Mouse (Mus musculus): ENCODE data around the gene Mgp.

The Mgp gene

DNA sequence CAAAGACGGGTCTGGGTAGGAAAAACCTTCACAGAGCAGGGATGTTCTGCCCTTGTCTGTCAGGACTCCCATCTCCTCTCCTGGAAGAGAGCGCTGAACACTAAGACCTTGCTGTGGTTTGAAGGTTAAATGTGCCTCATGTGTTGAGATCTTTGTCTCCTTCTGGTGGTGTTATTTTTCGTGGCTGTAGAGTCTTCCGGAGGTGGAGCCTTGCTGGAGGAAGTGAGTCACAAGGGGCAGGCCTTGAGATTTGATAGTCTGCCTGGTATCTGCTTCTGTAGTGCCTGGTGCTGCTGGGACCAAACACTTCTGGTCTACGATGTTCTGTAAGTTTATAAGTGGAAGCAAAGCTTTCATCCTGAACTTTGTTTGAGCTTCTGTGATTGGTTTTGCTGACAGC, 26.7 kb downstream of the Mgp start:
- DNase-seq: no peak

DNA sequence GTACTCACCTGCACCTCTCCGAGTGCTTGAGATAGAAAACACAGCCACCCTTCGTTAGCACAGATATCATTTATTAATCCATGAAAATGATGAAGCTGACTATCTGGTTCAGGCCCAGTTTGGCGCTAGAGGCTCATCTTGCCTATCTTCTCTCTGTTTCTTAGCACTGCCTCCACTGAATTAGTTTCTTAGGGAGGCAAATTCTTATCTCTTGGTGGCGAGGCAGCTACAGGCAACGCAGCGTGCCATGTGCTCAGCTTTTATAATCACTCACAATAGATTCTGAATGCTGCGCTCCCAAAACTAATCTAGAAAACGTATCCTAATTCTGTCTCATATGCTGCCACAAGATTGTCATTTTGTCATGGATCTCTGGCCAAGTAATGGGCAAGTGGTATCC, 27.2 kb downstream of the Mgp start:
- no peak for DNase-seq

GRCm38 (mm10) chr6:136847790-136848189, 27.8 kb downstream of the Mgp start:
- peak in 1 of 2 experiments; percentile 34 for DNase-seq

GRCm38 (mm10) chr6:136847267-136847666, 28.4 kb downstream of the Mgp start:
- DNase-seq: no peak

GRCm38 (mm10) chr6:136845706-136846480, 29.7 kb downstream of the Mgp start:
- DNase-seq: no peak

DNA sequence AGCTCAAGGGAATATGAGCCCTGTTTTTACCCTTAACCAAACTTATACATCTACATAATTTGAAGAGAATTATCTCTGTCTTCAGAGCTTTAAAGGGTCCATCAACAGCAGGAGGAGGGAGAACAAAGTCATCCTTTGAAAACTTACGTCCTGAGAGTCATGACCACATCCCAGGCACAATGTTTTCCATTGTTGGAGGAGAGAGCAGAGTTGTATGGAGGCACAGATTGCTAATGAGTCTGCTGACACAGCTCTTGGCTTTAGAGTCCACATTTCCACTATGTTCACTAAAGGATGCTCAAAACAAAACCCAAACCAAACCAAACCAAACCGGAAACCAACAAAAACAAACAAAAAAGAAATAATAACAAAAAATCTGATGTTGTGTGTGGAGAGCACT, 30.7 kb downstream of the Mgp start:
- DNase-seq: no peak

- DNase-seq: no peak
Measured at GRCm38 (mm10) chr6:136837323-136837722, 38.3 kb downstream of the Mgp start.

- no peak for DNase-seq
Measured at GRCm38 (mm10) chr6:136835352-136835751, 40.3 kb downstream of the Mgp start, which contains the start of gene Smco3. Smco3 (minus strand) TSS chr6:136835452.

GRCm38 (mm10) chr6:136831712-136832111, 43.9 kb downstream of the Mgp start:
- DNase-seq: peak in 1 of 2 experiments; percentile 42

GRCm38 (mm10) chr6:136828681-136829080, 46.9 kb downstream of the Mgp start:
- no peak for DNase-seq

GRCm38 (mm10) chr6:136827881-136828561, 47.6 kb downstream of the Mgp start, which contains the start of gene Wbp11:
Wbp11 (minus strand) TSS chr6:136828233.
- DNase-seq: peak; percentile 90 to 95

- no peak for DNase-seq
Measured at GRCm38 (mm10) chr6:136827516-136827880, 48.1 kb downstream of the Mgp start, which contains the start of gene BC049715. BC049715 (plus strand) TSS chr6:136827626.

- no peak for DNase-seq
Measured at GRCm38 (mm10) chr6:136827116-136827515, 48.5 kb downstream of the Mgp start.

DNA sequence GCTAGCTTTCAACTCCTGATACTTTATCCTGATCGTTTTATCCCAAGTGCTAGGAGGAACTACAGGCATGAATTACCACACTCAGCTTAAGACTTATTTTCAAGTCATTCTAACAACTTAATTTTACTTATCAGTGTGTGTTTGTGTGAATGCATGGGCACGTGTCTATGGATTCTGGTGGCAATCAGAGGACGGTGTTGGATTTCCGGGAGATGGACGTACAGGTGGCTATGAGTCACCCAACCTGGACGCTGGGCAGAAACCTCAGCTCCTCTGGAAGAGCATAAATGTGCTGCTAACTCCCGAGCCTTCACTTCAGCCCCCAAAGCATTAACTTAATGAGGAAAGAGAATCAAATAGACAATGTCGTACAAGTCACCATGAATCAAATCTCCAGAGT, 50.6 kb downstream of the Mgp start:
- no peak for DNase-seq
